Mouse (Mus musculus) erythroblast, adult 5-6 weeks (primary cell): ENCODE data around the gene Nr2c2. TPM values are rescaled to one million over a fixed set of nuclear protein-coding genes. Genes with fewer than 3 reads are reported as not detected.

Experiments used
- ATAC-seq: replicated peaks from 2 replicates; pipeline ENCODE4 v1.8.0; 2016; ENCODE audit warnings: moderate number of reproducible peaks, mild to moderate bottlenecking, moderate TSS enrichment, inconsistent platforms; ENCODE audit not compliant: poor library complexity, low FRiP score, severe bottlenecking
- total RNA-seq, 2 experiments: library from RNA; stranded (forward) in 1 of 2; stranded (reverse) in 1 of 2; fragments of 150-400 nt in 1 of 2; fragments of 200-764, 138-1000 nt in 1 of 2; gene quantifications; 2 replicates each; pipeline versions ENCODE4 v1.2.3 to v1.2.4; 2015 to 2017; ENCODE audit warnings: low replicate concordance in 2 of 2

The Nr2c2 gene
- total RNA-seq, 2 experiments from 2014 or later, result 15.2 to 19.3 TPM

GRCm38 (mm10) chr6:92100679-92101360, 9.6 kb downstream of the Nr2c2 start:
- 0 out of 2 replicates have a peak, but pooled peaks have one; percentile 29 for ATAC-seq

GRCm38 (mm10) chr6:92124547-92124946, 33.4 kb downstream of the Nr2c2 start:
- no peak for ATAC-seq

GRCm38 (mm10) chr6:92126861-92127468, 35.8 kb downstream of the Nr2c2 start:
- ATAC-seq, result no peak

- ATAC-seq, result no peak
Observed at GRCm38 (mm10) chr6:92131456-92131855, 40.3 kb downstream of the Nr2c2 start.

GRCm38 (mm10) chr6:92132021-92132911, 41.1 kb downstream of the Nr2c2 start:
- no peak for ATAC-seq

GRCm38 (mm10) chr6:92133617-92134016, 42.4 kb downstream of the Nr2c2 start:
- no peak for ATAC-seq

- no peak for ATAC-seq
Observed at GRCm38 (mm10) chr6:92136356-92136755, 45.2 kb downstream of the Nr2c2 start.

GRCm38 (mm10) chr6:92145881-92146280, 54.7 kb downstream of the Nr2c2 start:
- no peak for ATAC-seq

GRCm38 (mm10) chr6:92153774-92154173, 62.6 kb downstream of the Nr2c2 start:
- no peak for ATAC-seq

GRCm38 (mm10) chr6:92158801-92159200, 67.6 kb downstream of the Nr2c2 start:
- no peak for ATAC-seq

GRCm38 (mm10) chr6:92162724-92163123, 71.5 kb downstream of the Nr2c2 start:
- ATAC-seq, result no peak

GRCm38 (mm10) chr6:92176450-92176849, 85.3 kb downstream of the Nr2c2 start:
- ATAC-seq, result no peak

GRCm38 (mm10) chr6:92183621-92184131, 92.5 kb downstream of the Nr2c2 start, which contains the start of gene Mrps25:
Mrps25 (minus strand) TSS chr6:92184033.
- peak; percentile 89 for ATAC-seq

- ATAC-seq, result 0 out of 2 replicates have a peak, but pooled peaks have one; percentile 61
Observed at GRCm38 (mm10) chr6:92184178-92184577, 93.0 kb downstream of the Nr2c2 start.

- no peak for ATAC-seq
Observed at GRCm38 (mm10) chr6:92199414-92199813, 108.2 kb downstream of the Nr2c2 start.

- peak; percentile 78 for ATAC-seq
Observed at GRCm38 (mm10) chr6:92214055-92214772, 123.0 kb downstream of the Nr2c2 start.

GRCm38 (mm10) chr6:92214773-92215449, 123.7 kb downstream of the Nr2c2 start, which contains the start of gene Rbsn:
Rbsn (minus strand) TSS chr6:92214925.
- ATAC-seq, result peak; percentile 98

- no peak for ATAC-seq
Observed at GRCm38 (mm10) chr6:92219445-92219844, 128.3 kb downstream of the Nr2c2 start.

GRCm38 (mm10) chr6:92221604-92222003, 130.4 kb downstream of the Nr2c2 start:
- ATAC-seq, result no peak
